Mouse (Mus musculus) G1E (cell line): ENCODE measurements around the gene Olfr640. TPM values are rescaled to one million over a fixed set of nuclear protein-coding genes. Genes with fewer than 3 reads are reported as not detected.

ENCODE experiments used
- ATAC-seq: 2 replicates; pipeline ENCODE4 v1.8.0; 2016; ENCODE audit warnings: mild to moderate bottlenecking; ENCODE audit not compliant: insufficient number of reproducible peaks, poor library complexity, low FRiP score, severe bottlenecking; ENCODE audit errors: extremely low read depth
- DNase-seq: peaks from one replicate; pipeline ENCODE4 v3.0.0; 2012; ENCODE audit warnings: low spot score
- H3K27me3 ChIP-seq: 2 replicates; pipeline ENCODE4 v1.6.1; 2012; ENCODE audit warnings: mild to moderate bottlenecking, low read length, inconsistent platforms; ENCODE audit not compliant: insufficient read depth
- H3K36me3 ChIP-seq: replicated peaks from 2 replicates; pipeline ENCODE3; 2012; ENCODE audit warnings: mild to moderate bottlenecking, inconsistent platforms
- H3K4me1 ChIP-seq: 2 replicates; pipeline ENCODE4 v1.6.1; 2012; ENCODE audit warnings: low read depth, low read length, inconsistent platforms, mixed read lengths; ENCODE audit not compliant: insufficient read depth
- H3K4me3 ChIP-seq: 2 replicates; pipeline ENCODE4 v1.5.1; 2012; ENCODE audit warnings: low read depth, mild to moderate bottlenecking, inconsistent platforms, low read length, moderate library complexity, mixed read lengths
- H3K9me3 ChIP-seq: replicated peaks from 2 replicates; pipeline ENCODE4 v1.6.1; 2012; ENCODE audit warnings: inconsistent platforms
- CTCF ChIP-seq: IDR thresholded peaks from 2 replicates; pipeline ENCODE4 v1.5.1; 2012; ENCODE audit warnings: low read depth, low read length, inconsistent platforms, mixed read lengths
- GATA1 ChIP-seq: IDR thresholded peaks from 2 replicates; pipeline ENCODE4 v1.6.1; 2012; ENCODE audit warnings: borderline replicate concordance, low read length, inconsistent platforms, mixed read lengths
- GATA2 ChIP-seq: IDR thresholded peaks from 2 replicates; pipeline ENCODE4 v1.6.1; 2012; ENCODE audit warnings: low read depth, low read length, inconsistent platforms, borderline replicate concordance
- POLR2AphosphoS5 ChIP-seq: IDR thresholded peaks from 2 replicates; pipeline ENCODE4 v1.6.1; 2012; ENCODE audit warnings: low read depth, low read length, inconsistent platforms; ENCODE audit not compliant: insufficient replicate concordance
- TAL1 ChIP-seq: conservative IDR thresholded peaks from 2 replicates; pipeline ENCODE4 v1.6.1; 2012; ENCODE audit warnings: low read depth, low read length, inconsistent platforms, mixed read lengths
- polyA plus RNA-seq: library from polyadenylated mRNA; stranded (reverse); fragments of >175 nt; gene quantifications from 2 replicates; pipeline ENCODE4 v1.2.3, GENCODE M21; 2012
- total RNA-seq, 2 experiments: library from RNA; stranded (forward) in 1 of 2; stranded (reverse) in 1 of 2; fragments of 200-1000 nt in 1 of 2; fragments of >200 nt in 1 of 2; fragmentation: Nextera tagmentation in 1 of 2; gene quantifications; 2 replicates each; pipeline ENCODE4 v1.2.3; 2014 to 2017

Olfr640 gene
- total and polyA plus RNA-seq, 3 experiments: 0.11 TPM; not detected in 2

DNA sequence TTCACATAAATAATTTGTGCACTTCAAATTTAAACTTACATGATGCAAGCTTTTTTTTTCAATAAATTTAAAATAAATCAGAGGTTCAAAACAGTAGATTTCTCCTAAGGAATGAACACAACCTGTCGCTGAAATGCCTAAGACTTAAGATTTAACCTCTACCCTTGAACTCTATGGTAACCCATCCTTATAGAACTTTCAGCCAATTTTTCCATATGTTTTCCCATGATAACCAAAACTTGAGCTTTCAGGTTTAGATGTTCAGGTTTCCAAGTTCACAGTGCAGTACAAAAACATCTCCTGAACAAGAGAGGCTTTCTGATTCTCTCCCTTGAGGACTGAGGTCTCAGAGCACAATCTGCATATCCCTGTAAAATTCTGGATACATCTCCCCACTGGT, 54.5 kb downstream of the Olfr640 start, which contains the start of gene Olfr635:
Gene Olfr635 (plus strand): TSS at position 301 of the 400 bp plus-strand sequence.
- Histone ChIP-seq H3K4me3 (no peak within 1 kb of the TSS), H3K9me3 (no peaks in the 10 kb centered on the region), H3K27me3 (no peaks in the 10 kb centered on the region), H3K36me3 (no peaks in the 10 kb centered on the region), H3K4me1 (no peaks in the 10 kb centered on the region)
- no peak for ATAC-seq
- no peak for DNase-seq
- TF ChIP-seq TAL1 (no peak), GATA2 (no peak), POLR2AphosphoS5 (no peak), CTCF (no peak), GATA1 (no peak)

Other genes with a start within 250 kb of the Olfr640 start
Only the 20 nearest of the 31 such genes appear.
- not detected in 2 replicates for gene Olfr66, start 139.3 kb downstream of the Olfr640 start, total RNA-seq (2014; fragmentation: Nextera tagmentation)
- 0.12 TPM in 1 of 2 replicates, not detected in the other for gene Olfr66, start 139.3 kb downstream of the Olfr640 start, total RNA-seq (2017)
- gene Olfr66, start 139.3 kb downstream of the Olfr640 start, polyA plus RNA-seq: not detected in 2 replicates
- gene Olfr64, start 131.1 kb downstream of the Olfr640 start, total RNA-seq (2014; fragmentation: Nextera tagmentation): not detected in 2 replicates
- gene Olfr64, start 131.1 kb downstream of the Olfr640 start, total RNA-seq (2017): 0.05 TPM in 1 of 2 replicates, not detected in the other
- gene Olfr64, start 131.1 kb downstream of the Olfr640 start, polyA plus RNA-seq: not detected in 2 replicates
- gene Olfr65, start 122.1 kb downstream of the Olfr640 start, total RNA-seq (2014; fragmentation: Nextera tagmentation): not detected in 2 replicates
- gene Olfr65, start 122.1 kb downstream of the Olfr640 start, total RNA-seq (2017): not detected in 2 replicates
- gene Olfr65, start 122.1 kb downstream of the Olfr640 start, polyA plus RNA-seq: not detected in 2 replicates
- gene Olfr631, start 96.7 kb downstream of the Olfr640 start, total RNA-seq (2014; fragmentation: Nextera tagmentation): not detected in 2 replicates
- gene Olfr631, start 96.7 kb downstream of the Olfr640 start, total RNA-seq (2017): 0.33 TPM in 1 of 2 replicates, not detected in the other
- gene Olfr631, start 96.7 kb downstream of the Olfr640 start, polyA plus RNA-seq: not detected in 2 replicates
- gene Olfr632, start 91.2 kb downstream of the Olfr640 start, total RNA-seq (2014; fragmentation: Nextera tagmentation): not detected in 2 replicates
- 0.16 TPM in 1 of 2 replicates, not detected in the other for gene Olfr632, start 91.2 kb downstream of the Olfr640 start, total RNA-seq (2017)
- gene Olfr632, start 91.2 kb downstream of the Olfr640 start, polyA plus RNA-seq: not detected in 2 replicates
- gene Olfr633, start 81.1 kb downstream of the Olfr640 start, total RNA-seq (2014; fragmentation: Nextera tagmentation): not detected in 2 replicates
- 0.11 and 0.35 TPM in 2 replicates for gene Olfr633, start 81.1 kb downstream of the Olfr640 start, total RNA-seq (2017)
- gene Olfr633, start 81.1 kb downstream of the Olfr640 start, polyA plus RNA-seq: not detected in 2 replicates
- not detected in 2 replicates for gene Olfr635, start 54.4 kb downstream of the Olfr640 start, total RNA-seq (2014; fragmentation: Nextera tagmentation)
- 0.12 and 0.33 TPM in 2 replicates for gene Olfr635, start 54.4 kb downstream of the Olfr640 start, total RNA-seq (2017)
- gene Olfr635, start 54.4 kb downstream of the Olfr640 start, polyA plus RNA-seq: not detected in 2 replicates
- not detected in 2 replicates for gene Olfr638, start 26.8 kb downstream of the Olfr640 start, total RNA-seq (2014; fragmentation: Nextera tagmentation)
- gene Olfr638, start 26.8 kb downstream of the Olfr640 start, total RNA-seq (2017): not detected in 2 replicates
- gene Olfr638, start 26.8 kb downstream of the Olfr640 start, polyA plus RNA-seq: not detected in 2 replicates
- not detected in 2 replicates for gene Olfr639, start 8.3 kb downstream of the Olfr640 start, total RNA-seq (2014; fragmentation: Nextera tagmentation)
- gene Olfr639, start 8.3 kb downstream of the Olfr640 start, total RNA-seq (2017): 0.17 and 0.22 TPM in 2 replicates
- gene Olfr639, start 8.3 kb downstream of the Olfr640 start, polyA plus RNA-seq: not detected in 2 replicates
- not detected in 2 replicates for gene Olfr641, start 9.9 kb upstream of the Olfr640 start, total RNA-seq (2014; fragmentation: Nextera tagmentation)
- 0.12 TPM in 1 of 2 replicates, not detected in the other for gene Olfr641, start 9.9 kb upstream of the Olfr640 start, total RNA-seq (2017)
- not detected in 2 replicates for gene Olfr641, start 9.9 kb upstream of the Olfr640 start, polyA plus RNA-seq
- gene Olfr642, start 27.1 kb upstream of the Olfr640 start, total RNA-seq (2014; fragmentation: Nextera tagmentation): not detected in 2 replicates
- 0.11 and 0.12 TPM in 2 replicates for gene Olfr642, start 27.1 kb upstream of the Olfr640 start, total RNA-seq (2017)
- gene Olfr642, start 27.1 kb upstream of the Olfr640 start, polyA plus RNA-seq: not detected in 2 replicates
- not detected in 2 replicates for gene 4930516K23Rik, start 35.9 kb upstream of the Olfr640 start, total RNA-seq (2014; fragmentation: Nextera tagmentation)
- gene 4930516K23Rik, start 35.9 kb upstream of the Olfr640 start, total RNA-seq (2017): 0.05 and 0.23 TPM in 2 replicates
- not detected in 2 replicates for gene 4930516K23Rik, start 35.9 kb upstream of the Olfr640 start, polyA plus RNA-seq
- not detected in 2 replicates for gene Olfr644, start 46.3 kb upstream of the Olfr640 start, total RNA-seq (2014; fragmentation: Nextera tagmentation)
- gene Olfr644, start 46.3 kb upstream of the Olfr640 start, total RNA-seq (2017): 0.17 and 0.76 TPM in 2 replicates
- gene Olfr644, start 46.3 kb upstream of the Olfr640 start, polyA plus RNA-seq: not detected in 2 replicates
- gene Olfr645, start 59.9 kb upstream of the Olfr640 start, total RNA-seq (2014; fragmentation: Nextera tagmentation): not detected in 2 replicates
- 0.05 and 0.12 TPM in 2 replicates for gene Olfr645, start 59.9 kb upstream of the Olfr640 start, total RNA-seq (2017)
- gene Olfr645, start 59.9 kb upstream of the Olfr640 start, polyA plus RNA-seq: not detected in 2 replicates
- gene Olfr646, start 79.3 kb upstream of the Olfr640 start, total RNA-seq (2014; fragmentation: Nextera tagmentation): not detected in 2 replicates
- 0.06 and 0.33 TPM in 2 replicates for gene Olfr646, start 79.3 kb upstream of the Olfr640 start, total RNA-seq (2017)
- not detected in 2 replicates for gene Olfr646, start 79.3 kb upstream of the Olfr640 start, polyA plus RNA-seq
- not detected in 2 replicates for gene Ubqln5, start 104.3 kb upstream of the Olfr640 start, total RNA-seq (2014; fragmentation: Nextera tagmentation)
- gene Ubqln5, start 104.3 kb upstream of the Olfr640 start, total RNA-seq (2017): not detected in 2 replicates
- gene Ubqln5, start 104.3 kb upstream of the Olfr640 start, polyA plus RNA-seq: not detected in 2 replicates
- gene Olfr643, start 111.8 kb upstream of the Olfr640 start, total RNA-seq (2014; fragmentation: Nextera tagmentation): not detected in 2 replicates
- not detected in 2 replicates for gene Olfr643, start 111.8 kb upstream of the Olfr640 start, total RNA-seq (2017)
- gene Olfr643, start 111.8 kb upstream of the Olfr640 start, polyA plus RNA-seq: not detected in 2 replicates
- not detected in 2 replicates for gene Ubqln3, start 117.7 kb upstream of the Olfr640 start, total RNA-seq (2014; fragmentation: Nextera tagmentation)
- 0.22 TPM in 1 of 2 replicates, not detected in the other for gene Ubqln3, start 117.7 kb upstream of the Olfr640 start, total RNA-seq (2017)
- not detected in 2 replicates for gene Ubqln3, start 117.7 kb upstream of the Olfr640 start, polyA plus RNA-seq
- gene Ubqlnl, start 125.0 kb upstream of the Olfr640 start, total RNA-seq (2014; fragmentation: Nextera tagmentation): not detected in 2 replicates
- 0.06 TPM in 1 of 2 replicates, not detected in the other for gene Ubqlnl, start 125.0 kb upstream of the Olfr640 start, total RNA-seq (2017)
- gene Ubqlnl, start 125.0 kb upstream of the Olfr640 start, polyA plus RNA-seq: not detected in 2 replicates
- gene Olfm5, start 139.3 kb upstream of the Olfr640 start, total RNA-seq (2014; fragmentation: Nextera tagmentation): not detected in 2 replicates
- gene Olfm5, start 139.3 kb upstream of the Olfr640 start, total RNA-seq (2017): 0.16 TPM in 1 of 2 replicates, not detected in the other
- not detected in 2 replicates for gene Olfm5, start 139.3 kb upstream of the Olfr640 start, polyA plus RNA-seq